Comparison of ENCODE assay signal across 16 mouse cellular contexts in the genomic region with DNA sequence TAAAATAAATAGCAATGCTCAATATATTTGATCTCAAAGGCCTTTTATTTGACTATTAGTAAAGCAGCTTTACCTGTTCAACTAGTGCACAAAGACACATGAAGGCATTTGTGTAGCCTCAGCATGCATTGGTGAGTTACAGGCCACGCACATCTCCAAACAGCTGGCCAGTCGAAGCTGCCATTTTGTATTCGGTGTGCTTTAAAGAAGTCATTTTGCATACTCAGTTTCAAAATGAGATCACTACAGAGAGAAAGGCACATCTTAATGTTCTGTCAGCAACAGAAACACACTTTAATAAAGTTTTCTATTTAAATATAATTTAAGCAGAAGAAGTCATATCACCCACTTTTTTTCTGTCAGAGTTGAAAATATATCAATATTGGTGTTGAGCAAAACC.
"Had no signal": no experiment of that assay in that cellular context is flagged by ENCODE, and none has a peak within 500 bp of the region (broad histone marks: within the 10 kb centered on the region; RNA-seq: fewer than 3 reads in every experiment).

No protein-coding gene starts in this region.

- H3K36me3 ChIP-seq: neural tube, embryonic 13.5 days; neural tube, embryonic 15.5 days; stomach, embryonic 15.5 days had no signal

- H3K9ac ChIP-seq: neural tube, embryonic 13.5 days; neural tube, embryonic 15.5 days; stomach, embryonic 15.5 days had no signal

- H3K4me3 ChIP-seq: neural tube, embryonic 13.5 days; neural tube, embryonic 15.5 days; stomach, embryonic 15.5 days had no signal

- H3K27me3 ChIP-seq: neural tube, embryonic 13.5 days; neural tube, embryonic 15.5 days; stomach, embryonic 15.5 days had no signal

- H3K9me3 ChIP-seq: neural tube, embryonic 13.5 days; neural tube, embryonic 15.5 days; stomach, embryonic 15.5 days had no signal

- DNase-seq: retina, postnatal 1 day; right cerebral cortex, adult 18-20 months; right cerebral cortex, postnatal 14 days; right cerebral cortex, postnatal 25 days; right cerebral cortex, postnatal 4 days; spleen, adult 18-20 months; thymus, adult 18-20 months; thymus, adult 2 months; thymus, postnatal 14 days; thymus, postnatal 25 days; thymus, postnatal 36 days; thymus, postnatal 4 days had no signal

- H3K4me1 ChIP-seq: neural tube, embryonic 13.5 days; neural tube, embryonic 15.5 days; stomach, embryonic 15.5 days had no signal

- H3K4me2 ChIP-seq: neural tube, embryonic 13.5 days; neural tube, embryonic 15.5 days; stomach, embryonic 15.5 days had no signal

- H3K27ac ChIP-seq: neural tube, embryonic 13.5 days; neural tube, embryonic 15.5 days; stomach, embryonic 15.5 days; stomach, postnatal 0 days had no signal
